Mouse (Mus musculus): ENCODE data around the gene Nol9. TPM values are rescaled to one million over a fixed set of nuclear protein-coding genes. Genes with fewer than 3 reads are reported as not detected.

The Nol9 gene
- total and polyA plus RNA-seq, 2 experiments: 6.1 to 12.3 TPM

DNA sequence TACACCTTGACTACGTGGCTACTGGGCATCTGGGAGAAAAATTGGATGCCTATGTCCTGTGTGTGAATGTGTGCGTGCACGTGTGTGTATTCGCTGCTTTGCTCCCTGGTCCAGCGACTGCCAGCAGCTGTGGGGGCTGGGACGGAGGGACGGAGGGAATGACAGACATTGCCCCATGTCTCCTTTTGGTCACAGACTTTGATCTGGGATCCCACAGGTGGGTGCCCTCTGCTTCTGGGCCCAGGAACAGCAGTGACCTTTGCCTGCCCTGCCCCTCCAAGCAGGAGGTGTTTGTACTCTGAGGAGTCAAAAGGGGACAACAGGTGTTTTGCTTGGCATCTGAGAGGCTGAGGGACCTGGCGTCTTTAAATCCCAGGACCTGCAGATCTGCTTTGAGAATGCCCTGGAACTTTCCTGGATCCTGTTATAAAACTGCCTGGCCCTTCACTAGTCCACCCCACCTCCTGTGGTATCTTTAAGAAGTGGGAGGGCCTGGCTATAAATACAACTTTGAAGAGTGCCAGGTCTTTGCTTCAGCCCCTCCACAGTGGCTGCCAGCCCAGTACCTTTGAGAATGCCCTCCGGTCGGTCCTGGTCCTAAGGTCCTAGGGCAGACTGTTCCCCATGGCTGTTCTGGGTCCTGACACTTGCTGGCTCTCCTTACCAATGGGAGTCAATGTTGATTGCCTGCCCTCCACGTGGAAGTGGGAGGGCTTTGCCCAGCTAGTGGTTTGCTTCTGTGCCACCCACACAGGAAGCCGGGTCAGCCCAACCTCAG, 25.9 kb upstream of the Nol9 start:
- Histone ChIP-seq H3K4me1 (ENCODE audit: control insufficient read depth, insufficient read depth, low read length) (peaks cover 17% of the 10 kb centered on the region), H3K27me3 (ENCODE audit: control insufficient read depth, insufficient read depth, low read length) (no peaks in the 10 kb centered on the region), H3K4me3 (ENCODE audit: insufficient read depth, low read depth, low read length) (peak overlapping the region; percentile 21; the same call in 1 of the 2 replicates), H3K79me2 (ENCODE audit: control insufficient read depth, insufficient read depth, low read length) (peaks cover 16% of the 10 kb centered on the region), H3K9ac (ENCODE audit: low read depth, low read length) (peak overlapping the region; percentile 43), H3K27ac (replicated peaks; ENCODE audit: insufficient read depth, low read depth, low read length) (peak overlapping the region; percentile 92), H3K36me3 (ENCODE audit: control insufficient read depth, insufficient read depth, low read length) (peaks cover 8% of the 10 kb centered on the region; the same call in 1 of the 2 replicates)
- 24% methylated on average over 12 of the region's 12 CpGs for WGBS
- no peak for TF ChIP-seq POLR2A (IDR thresholded peaks at IDR 0.05; ENCODE audit: extremely low read depth, insufficient read depth, low read length)
- no peak for TF ChIP-seq CTCF (IDR thresholded peaks at IDR 0.05; ENCODE audit: low read depth, low read length)
- peak; percentile 93 for DNase-seq (ENCODE audit: extremely low read depth, low read depth, low spot score)

GRCm38 (mm10) chr4:152019073-152019472, 20.0 kb upstream of the Nol9 start:
- WGBS: 87% methylated on average over 6 of the region's 6 CpGs
- TF ChIP-seq CTCF (IDR thresholded peaks at IDR 0.05; ENCODE audit: low read depth, low read length) (no peak), POLR2A (IDR thresholded peaks at IDR 0.05; ENCODE audit: extremely low read depth, insufficient read depth, low read length) (no peak)
- Histone ChIP-seq H3K9ac (ENCODE audit: low read depth, low read length) (no peak overlapping the region), H3K4me1 (ENCODE audit: control insufficient read depth, insufficient read depth, low read length) (0 out of 2 replicates have a peak, but pooled peaks cover 2% of the 10 kb centered on the region), H3K27ac (replicated peaks; ENCODE audit: insufficient read depth, low read depth, low read length) (no peak overlapping the region), H3K27me3 (ENCODE audit: control insufficient read depth, insufficient read depth, low read length) (no peaks in the 10 kb centered on the region), H3K79me2 (ENCODE audit: control insufficient read depth, insufficient read depth, low read length) (no peaks in the 10 kb centered on the region), H3K4me3 (ENCODE audit: insufficient read depth, low read depth, low read length) (no peak overlapping the region), H3K36me3 (ENCODE audit: control insufficient read depth, insufficient read depth, low read length) (peaks cover 7% of the 10 kb centered on the region; the same call in 1 of the 2 replicates)
- DNase-seq (ENCODE audit: extremely low read depth, low read depth, low spot score): no peak

DNA sequence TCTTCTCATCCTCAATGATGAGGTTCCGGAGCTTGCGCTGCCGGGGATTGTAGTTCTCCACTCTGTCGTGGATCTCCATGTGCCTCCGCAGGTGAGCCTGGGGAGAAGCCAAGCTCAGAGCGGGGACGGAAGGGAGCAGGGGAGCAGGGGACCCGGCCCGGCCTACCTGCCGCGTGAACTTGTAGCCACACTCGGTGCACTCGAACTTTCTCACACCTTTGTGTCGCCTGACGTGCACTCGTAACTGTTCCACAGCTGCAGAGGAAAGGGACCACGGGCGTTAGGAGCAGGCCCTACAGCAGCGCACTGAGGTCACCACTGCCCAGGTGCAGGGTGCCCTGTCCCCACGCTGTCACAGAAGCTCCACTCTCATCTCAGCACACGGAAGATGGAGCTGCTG, 19.1 kb upstream of the Nol9 start:
- no peak overlapping the region for H3K9ac ChIP-seq (ENCODE audit: low read depth, low read length)
- H3K36me3 ChIP-seq (ENCODE audit: control insufficient read depth, insufficient read depth, low read length): peaks cover 2% of the 10 kb centered on the region; the same call in 1 of the 2 replicates
- H3K79me2 ChIP-seq (ENCODE audit: control insufficient read depth, insufficient read depth, low read length): peaks cover 5% of the 10 kb centered on the region; the same call in 1 of the 2 replicates
- TF ChIP-seq CTCF (IDR thresholded peaks at IDR 0.05; ENCODE audit: low read depth, low read length): no peak
- TF ChIP-seq POLR2A (IDR thresholded peaks at IDR 0.05; ENCODE audit: extremely low read depth, insufficient read depth, low read length): no peak
- no peaks in the 10 kb centered on the region for H3K27me3 ChIP-seq (ENCODE audit: control insufficient read depth, insufficient read depth, low read length)
- 95% methylated on average over 21 of the region's 21 CpGs for WGBS
- DNase-seq (ENCODE audit: extremely low read depth, low read depth, low spot score): no peak
- no peak overlapping the region for H3K4me3 ChIP-seq (ENCODE audit: insufficient read depth, low read depth, low read length)
- peaks cover 2% of the 10 kb centered on the region; the same call in 1 of the 2 replicates for H3K4me1 ChIP-seq (ENCODE audit: control insufficient read depth, insufficient read depth, low read length)
- no peak overlapping the region for H3K27ac ChIP-seq (replicated peaks; ENCODE audit: insufficient read depth, low read depth, low read length)

GRCm38 (mm10) chr4:152021568-152022097, 17.5 kb upstream of the Nol9 start:
- no peak for DNase-seq (ENCODE audit: extremely low read depth, low read depth, low spot score)
- Histone ChIP-seq H3K4me3 (ENCODE audit: insufficient read depth, low read depth, low read length) (no peak overlapping the region), H3K79me2 (ENCODE audit: control insufficient read depth, insufficient read depth, low read length) (peaks cover 19% of the 10 kb centered on the region), H3K36me3 (ENCODE audit: control insufficient read depth, insufficient read depth, low read length) (no peaks in the 10 kb centered on the region), H3K9ac (ENCODE audit: low read depth, low read length) (no peak overlapping the region), H3K27ac (replicated peaks; ENCODE audit: insufficient read depth, low read depth, low read length) (no peak overlapping the region), H3K27me3 (ENCODE audit: control insufficient read depth, insufficient read depth, low read length) (no peaks in the 10 kb centered on the region), H3K4me1 (ENCODE audit: control insufficient read depth, insufficient read depth, low read length) (peaks cover 15% of the 10 kb centered on the region; the same call in 1 of the 2 replicates)
- TF ChIP-seq CTCF (IDR thresholded peaks at IDR 0.05; ENCODE audit: low read depth, low read length): peak; percentile 40
- TF ChIP-seq POLR2A (IDR thresholded peaks at IDR 0.05; ENCODE audit: extremely low read depth, insufficient read depth, low read length): no peak
- 84% methylated on average over 12 of the region's 12 CpGs for WGBS

- Histone ChIP-seq H3K9ac (ENCODE audit: low read depth, low read length) (no peak overlapping the region), H3K4me1 (ENCODE audit: control insufficient read depth, insufficient read depth, low read length) (peaks cover 15% of the 10 kb centered on the region; the same call in 1 of the 2 replicates), H3K27me3 (ENCODE audit: control insufficient read depth, insufficient read depth, low read length) (no peaks in the 10 kb centered on the region), H3K27ac (replicated peaks; ENCODE audit: insufficient read depth, low read depth, low read length) (no peak overlapping the region), H3K36me3 (ENCODE audit: control insufficient read depth, insufficient read depth, low read length) (no peaks in the 10 kb centered on the region), H3K79me2 (ENCODE audit: control insufficient read depth, insufficient read depth, low read length) (peaks cover 19% of the 10 kb centered on the region), H3K4me3 (ENCODE audit: insufficient read depth, low read depth, low read length) (no peak overlapping the region)
- no peak for DNase-seq (ENCODE audit: extremely low read depth, low read depth, low spot score)
- WGBS: 82% methylated on average over 8 of the region's 8 CpGs
- TF ChIP-seq CTCF (IDR thresholded peaks at IDR 0.05; ENCODE audit: low read depth, low read length) (no peak), POLR2A (IDR thresholded peaks at IDR 0.05; ENCODE audit: extremely low read depth, insufficient read depth, low read length) (no peak)
These were observed 16.6 kb upstream of the Nol9 start for GRCm38 (mm10) chr4:152022506-152022905.
